Mouse (Mus musculus) layer of hippocampus, postnatal 36 days (tissue): ENCODE data around the gene Ambra1. TPM values are rescaled to one million over a fixed set of nuclear protein-coding genes. Genes with fewer than 3 reads are reported as not detected.

Experiments
- DNase-seq, 2 experiments: peaks; one replicate each; pipeline ENCODE4 v3.0.0; 2022
- microRNA-seq, 2 experiments: library from miRNA; unstranded; fragments of <30 nt; microRNA quantifications; one replicate each; pipeline ENCODE4 v1.2.0; 2021
- total RNA-seq, 2 experiments: library from RNA; stranded (reverse); gene quantifications; 2 replicates each; pipeline ENCODE4 v1.2.3; 2021

Ambra1 gene
- total RNA-seq, 2 experiments from 2014 or later = 44.7 to 49.4 TPM

DNA sequence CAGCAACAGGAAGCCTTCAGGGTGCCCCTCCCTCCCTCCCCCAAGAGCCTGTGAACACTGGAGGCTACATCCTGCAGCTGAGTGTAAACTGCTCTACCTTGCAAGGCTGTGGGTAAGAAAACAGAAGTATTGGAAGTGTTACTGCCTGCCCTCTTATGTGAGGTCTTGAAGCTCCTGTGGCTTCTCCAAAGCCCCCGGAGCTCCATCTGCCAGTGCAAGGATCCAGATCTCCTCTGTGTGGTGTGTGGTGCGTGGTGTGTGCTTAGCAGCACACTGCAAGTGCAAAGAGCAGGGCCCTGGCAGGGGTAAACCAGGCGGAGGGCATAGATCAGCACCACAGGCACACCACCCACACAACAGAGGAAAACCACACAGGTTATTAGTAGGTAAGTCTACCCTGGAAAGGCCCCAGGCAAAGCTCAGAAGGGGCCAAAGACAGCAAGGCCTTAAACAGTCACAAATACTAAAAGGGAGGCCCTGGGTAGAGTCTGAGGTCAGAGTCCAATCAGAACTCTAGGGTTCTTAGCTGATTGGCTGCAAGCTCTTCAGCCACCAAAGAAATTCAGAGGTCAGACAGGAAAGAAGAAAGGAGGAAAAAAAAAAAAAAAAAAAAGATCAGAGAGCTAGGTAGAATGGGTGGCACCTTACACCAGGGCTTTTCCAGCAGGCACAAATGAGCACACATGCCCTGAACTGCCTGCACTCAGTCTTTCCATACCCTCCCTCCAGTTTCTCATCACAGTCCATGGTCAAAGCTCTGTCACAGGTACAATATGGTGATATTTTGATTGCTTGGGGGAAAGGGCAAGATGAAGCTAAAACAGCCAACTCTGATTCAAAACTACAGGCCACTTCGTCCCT is 232.2 kb downstream of the Ambra1 start:
- no peak for DNase-seq

- DNase-seq = no peak
These were observed 233.0 kb downstream of the Ambra1 start for GRCm38 (mm10) chr2:91962864-91963401.

GRCm38 (mm10) chr2:91963443-91963932 is 233.6 kb downstream of the Ambra1 start:
- DNase-seq = peak; percentile 94 to 95

GRCm38 (mm10) chr2:91964610-91965204 is 234.8 kb downstream of the Ambra1 start:
- no peak for DNase-seq

- DNase-seq = no peak
These were observed 235.5 kb downstream of the Ambra1 start for GRCm38 (mm10) chr2:91965417-91965816.

DNA sequence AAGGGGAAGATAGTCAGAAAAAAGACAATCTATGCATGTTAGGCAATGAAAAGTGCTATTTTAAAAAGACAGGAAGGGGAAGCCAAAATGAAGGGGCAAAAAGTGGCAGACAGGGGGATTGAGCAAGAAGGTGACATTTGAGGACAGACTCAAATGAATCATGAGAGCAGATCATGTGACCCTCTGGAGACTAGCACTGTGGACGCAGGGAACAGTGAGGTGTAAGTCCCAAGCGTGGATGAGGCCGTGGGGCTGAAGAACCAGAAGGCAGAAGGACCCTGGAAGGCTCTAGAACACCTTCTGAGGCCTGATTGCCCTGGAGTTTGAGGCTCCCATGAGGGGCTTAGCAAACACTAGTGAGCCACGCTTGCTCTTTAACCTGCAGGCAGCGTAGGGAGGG is 236.4 kb downstream of the Ambra1 start:
- no peak for DNase-seq

DNA sequence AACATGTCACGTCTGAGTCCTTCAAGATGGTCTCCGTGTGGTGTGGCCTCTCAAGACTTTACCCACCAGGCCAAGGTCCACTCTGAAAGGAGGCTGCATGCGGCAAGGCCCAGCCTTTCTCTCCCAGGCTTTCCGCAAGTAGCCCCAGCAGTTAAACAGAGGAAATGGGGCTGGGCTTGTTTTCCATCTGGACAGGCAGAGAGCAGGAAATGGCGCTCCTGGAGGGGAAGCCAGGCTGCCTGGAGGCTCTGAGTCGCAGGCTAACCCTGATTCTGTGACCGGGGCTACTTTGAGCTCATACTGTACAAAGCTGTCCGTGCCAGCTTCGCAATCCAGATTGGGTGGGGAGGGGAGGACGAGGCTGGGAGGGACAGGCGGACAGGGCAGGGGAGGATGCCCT is 238.0 kb downstream of the Ambra1 start:
- no peak for DNase-seq

Small RNAs within 50 kb of the gene (microRNA-seq; reads per million reads assigned to microRNA genes)
- 0.60 to 1.3 reads per million in 2 experiments for gene Mir6999

Other genes starting within 250 kb of the Ambra1 start
- 100 to 1,000 TPM; 119 to 125 TPM for gene Ckap5, start 203.4 kb upstream of the Ambra1 start, total RNA-seq
- gene F2, start 93.7 kb upstream of the Ambra1 start, total RNA-seq = under 1 TPM in 1 of 2 experiments, not detected in 1; 0.18 TPM
- gene Zfp408, start 80.3 kb upstream of the Ambra1 start, total RNA-seq = 10 to 100 TPM; 10.8 to 10.9 TPM
- 10 to 100 TPM; 55.7 to 65.1 TPM for gene Arhgap1, start 80.3 kb upstream of the Ambra1 start, total RNA-seq
- 10 to 100 TPM; 74.0 to 74.4 TPM for gene Atg13, start 19.6 kb upstream of the Ambra1 start, total RNA-seq
- 1 to 10 TPM; 7.1 to 7.3 TPM for gene Harbi1, start 19.3 kb upstream of the Ambra1 start, total RNA-seq
- 10 to 100 TPM; 25.7 to 28.6 TPM for gene Chrm4, start 197.1 kb downstream of the Ambra1 start, total RNA-seq
- gene Mdk, start 202.2 kb downstream of the Ambra1 start, total RNA-seq = 10 to 100 TPM; 25.4 to 29.4 TPM
- gene Gm9821, start 215.6 kb downstream of the Ambra1 start, total RNA-seq = not detected
- gene Dgkz, start 245.7 kb downstream of the Ambra1 start, total RNA-seq = 100 to 1,000 TPM; 500 to 531 TPM